Mouse (Mus musculus) lung, adult 2 months (tissue): ENCODE measurements around the gene Akap6.

Experiments used
- CTCF ChIP-seq: fragments of 200-500 bp; IDR thresholded peaks from 2 replicates; pipeline ENCODE4 v1.5.1; 2011; ENCODE audit warnings: mild to moderate bottlenecking, low read length, control low read depth; ENCODE audit not compliant: insufficient read depth
- POLR2A ChIP-seq: fragments of 200-500 bp; IDR thresholded peaks from 2 replicates; pipeline ENCODE4 v1.6.1; 2011; ENCODE audit warnings: low read depth, mild to moderate bottlenecking, control low read depth, low read length, borderline replicate concordance; ENCODE audit errors: extremely low read depth

DNA sequence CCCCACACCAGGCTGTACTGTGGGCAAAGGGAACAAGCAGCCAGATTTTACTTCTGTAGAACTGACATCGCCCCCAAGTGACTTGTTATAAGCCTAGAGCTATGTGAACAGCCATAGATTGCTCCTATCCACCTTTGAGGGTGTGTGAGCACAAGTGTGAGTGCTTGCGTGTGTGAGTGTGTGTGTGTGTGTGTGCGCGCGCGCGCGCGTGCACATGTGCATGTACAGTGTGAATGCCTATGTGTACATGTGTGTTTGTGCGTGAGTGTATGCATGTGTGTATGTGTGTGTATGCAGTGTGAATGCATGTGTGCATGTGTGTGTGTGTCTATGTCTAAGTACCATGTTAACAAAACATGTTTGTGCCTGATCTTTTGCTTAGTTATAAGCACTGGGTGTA, 445.6 kb downstream of the Akap6 start:
- TF ChIP-seq CTCF (no peak), POLR2A (no peak)
